Mouse (Mus musculus) limb, embryonic 14.5 days (tissue): ENCODE data around the gene Nbeal2. TPM values are rescaled to one million over a fixed set of nuclear protein-coding genes. Genes with fewer than 3 reads are reported as not detected.

Experiments used
- ATAC-seq: fragments of 200-750 bp; cut with Nextera tagmentation; 2 replicates; pipeline ENCODE4 v1.8.0; 2017; ENCODE audit warnings: low read depth, moderate number of reproducible peaks, moderate TSS enrichment; ENCODE audit not compliant: low FRiP score
- DNase-seq: peaks from one replicate; pipeline ENCODE4 v3.0.0-alpha.2; 2015; ENCODE audit warnings: low spot score
- H3K27ac ChIP-seq: fragments of 300-500 bp; sonication (generic); replicated peaks from 2 replicates; pipeline ENCODE4 v1.5.1; 2014; ENCODE audit warnings: low read depth, mild to moderate bottlenecking, low read length, moderate library complexity, mixed read lengths
- H3K27me3 ChIP-seq: fragments of 300-500 bp; sonication (generic); 2 replicates; pipeline ENCODE4 v1.6.1; 2014; ENCODE audit warnings: low read length, mixed read lengths; ENCODE audit not compliant: control insufficient read depth, insufficient read depth
- H3K36me3 ChIP-seq: fragments of 300-500 bp; sonication (generic); 2 replicates; pipeline ENCODE4 v1.6.1; 2014; ENCODE audit warnings: mild to moderate bottlenecking, low read length, moderate library complexity, mixed read lengths; ENCODE audit not compliant: control insufficient read depth, insufficient read depth
- H3K4me1 ChIP-seq: fragments of 300-500 bp; sonication (generic); 2 replicates; pipeline ENCODE4 v1.6.1; 2014; ENCODE audit warnings: antibody characterized with exemption, low read length, mixed read lengths; ENCODE audit not compliant: control insufficient read depth, insufficient read depth
- H3K4me2 ChIP-seq: fragments of 300-500 bp; sonication (generic); replicated peaks from 2 replicates; pipeline ENCODE4 v1.6.1; 2014; ENCODE audit warnings: low read depth, mild to moderate bottlenecking, low read length, moderate library complexity; ENCODE audit not compliant: severe bottlenecking
- H3K4me3 ChIP-seq: fragments of 300-500 bp; sonication (generic); replicated peaks from 2 replicates; pipeline ENCODE4 v1.5.1; 2014; ENCODE audit warnings: low read length
- H3K9ac ChIP-seq: fragments of 300-500 bp; sonication (generic); 2 replicates; pipeline ENCODE4 v1.6.1; 2014; ENCODE audit warnings: mild to moderate bottlenecking, low read depth, low read length, moderate library complexity; ENCODE audit not compliant: severe bottlenecking
- H3K9me3 ChIP-seq: fragments of 300-500 bp; sonication (generic); 2 replicates; pipeline ENCODE4 v1.6.1; 2016; ENCODE audit warnings: low read length; ENCODE audit not compliant: control insufficient read depth
- POLR2A ChIP-seq: fragments of 200-500 bp; IDR thresholded peaks from 2 replicates; pipeline ENCODE4 v1.8.0; 2012; ENCODE audit warnings: inconsistent platforms, mild to moderate bottlenecking, moderate library complexity, borderline replicate concordance; ENCODE audit not compliant: insufficient read depth, insufficient read length; ENCODE audit errors: extremely low read depth
- WGBS: fragments of 180-500 bp; shearing (Covaris S2); extraction: QIAGEN DNeasy Blood & Tissue Kit; methylation state at CpG from one replicate; pipeline ENCODE4 v1.1.7; 2014; 5-methylcytosine and 5-hydroxymethylcytosine counted together
- polyA plus RNA-seq, 2 experiments: library from polyadenylated mRNA; depleted of rRNA in 1 of 2; stranded (reverse) in 1 of 2; unstranded in 1 of 2; fragments of >200 nt; fragmentation: Nextera tagmentation in 1 of 2; extraction: Ambion mirVana in 1 of 2; gene quantifications; 2 replicates each; pipeline versions ENCODE4 v1.2.1 to v1.2.3; 2012 to 2014

The Nbeal2 gene
- polyA plus RNA-seq, 2 experiments: 3.3 to 8.4 TPM

DNA sequence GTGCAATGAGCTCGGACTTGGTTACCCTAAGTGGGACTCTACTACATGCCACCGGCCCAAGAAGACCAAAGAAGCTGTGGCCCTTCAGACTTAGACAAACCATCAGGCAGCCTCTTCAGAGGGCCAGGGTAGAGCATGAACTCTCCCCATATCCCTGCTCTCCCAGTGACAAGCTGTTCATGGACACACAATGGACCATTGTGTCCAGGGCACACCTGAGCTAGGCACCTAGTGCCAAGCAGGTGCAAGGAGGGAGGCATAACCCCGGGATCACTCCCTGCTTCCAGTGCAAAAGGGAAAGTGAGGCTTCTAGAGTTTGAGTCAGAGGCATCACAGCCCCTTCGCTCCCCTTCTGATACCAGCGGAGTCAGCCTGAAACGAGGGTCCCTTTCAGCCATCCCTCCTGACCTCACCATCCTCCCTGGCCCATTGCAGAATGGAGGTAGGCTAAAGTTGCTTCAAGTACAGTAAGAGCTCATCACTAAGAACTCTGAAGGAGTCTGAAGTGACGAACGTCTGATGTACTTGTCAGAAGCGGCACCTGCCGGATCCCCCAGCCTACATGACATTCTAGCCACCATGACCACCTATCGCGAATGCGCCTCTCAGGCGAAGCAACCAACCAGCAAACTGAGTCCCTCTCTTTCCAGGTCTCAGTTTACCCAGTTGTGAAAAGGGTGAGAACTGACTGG lies 852 bp downstream of the Nbeal2 start:
- H3K36me3 ChIP-seq: no peaks in the 10 kb centered on the region
- DNase-seq (no peak), ATAC-seq (no peak)
- H3K4me1 ChIP-seq: peaks cover 20% of the 10 kb centered on the region
- peaks cover 26% of the 10 kb centered on the region for H3K27me3 ChIP-seq
- H3K9ac ChIP-seq: peak overlapping the region; percentile 52
- H3K4me2 ChIP-seq: peak overlapping the region; percentile 99
- no peak overlapping the region for H3K27ac ChIP-seq
- WGBS: 23% methylated on average over 14 of the region's 14 CpGs
- TF ChIP-seq POLR2A: no peak
- H3K9me3 ChIP-seq: no peaks in the 10 kb centered on the region
- peak overlapping the region; percentile 60 for H3K4me3 ChIP-seq

GRCm38 (mm10) chr9:110651931-110652722 lies 1.8 kb downstream of the Nbeal2 start:
- TF ChIP-seq POLR2A: no peak
- Histone ChIP-seq H3K27ac (no peak overlapping the region), H3K4me2 (0 out of 2 replicates have a peak overlapping the region, but pooled peaks have one; percentile 99), H3K4me3 (0 out of 2 replicates have a peak overlapping the region, but pooled peaks have one; percentile 10), H3K4me1 (peaks cover 20% of the 10 kb centered on the region), H3K27me3 (peaks cover 26% of the 10 kb centered on the region), H3K36me3 (no peaks in the 10 kb centered on the region), H3K9me3 (no peaks in the 10 kb centered on the region), H3K9ac (no peak overlapping the region)
- WGBS: 25% methylated on average over 13 of the region's 13 CpGs
- ATAC-seq (no peak), DNase-seq (no peak)

GRCm38 (mm10) chr9:110649775-110650174 lies 4.2 kb downstream of the Nbeal2 start:
- ATAC-seq (no peak), DNase-seq (no peak)
- peaks cover 26% of the 10 kb centered on the region for H3K27me3 ChIP-seq
- no peak for TF ChIP-seq POLR2A
- H3K36me3 ChIP-seq: no peaks in the 10 kb centered on the region
- no peaks in the 10 kb centered on the region for H3K9me3 ChIP-seq
- H3K4me3 ChIP-seq: no peak overlapping the region
- no peak overlapping the region for H3K9ac ChIP-seq
- peaks cover 14% of the 10 kb centered on the region; the same call in 1 of the 2 replicates for H3K4me1 ChIP-seq
- no peak overlapping the region for H3K27ac ChIP-seq
- no peak overlapping the region for H3K4me2 ChIP-seq

DNA sequence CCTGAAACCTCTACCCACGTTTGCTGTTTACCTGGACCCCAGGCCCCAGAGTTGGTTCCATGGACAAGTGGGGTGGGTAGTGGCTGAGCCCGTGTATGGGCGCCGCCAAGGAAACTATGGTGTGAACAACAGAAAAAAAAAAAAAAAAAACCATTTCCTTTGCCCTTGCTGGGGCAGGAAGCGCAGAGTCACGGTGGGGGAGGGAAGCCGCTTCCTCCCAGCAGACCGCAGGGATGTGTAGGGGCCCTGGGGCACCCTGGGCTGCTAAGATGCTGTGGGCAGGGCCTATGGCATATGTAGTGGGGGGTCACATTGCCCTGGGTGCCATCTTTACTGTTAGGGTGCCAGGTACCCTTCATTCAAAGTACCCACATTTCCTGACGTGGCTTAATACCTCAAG lies 8.7 kb downstream of the Nbeal2 start:
- no peak overlapping the region for H3K4me2 ChIP-seq
- H3K9me3 ChIP-seq: no peaks in the 10 kb centered on the region
- no peak overlapping the region for H3K27ac ChIP-seq
- no peaks in the 10 kb centered on the region for H3K4me1 ChIP-seq
- ATAC-seq (no peak), DNase-seq (no peak)
- H3K9ac ChIP-seq: no peak overlapping the region
- no peak for TF ChIP-seq POLR2A
- no peaks in the 10 kb centered on the region for H3K36me3 ChIP-seq
- no peak overlapping the region for H3K4me3 ChIP-seq
- no peaks in the 10 kb centered on the region for H3K27me3 ChIP-seq
- WGBS: 81% methylated on average over 9 of the region's 9 CpGs

DNA sequence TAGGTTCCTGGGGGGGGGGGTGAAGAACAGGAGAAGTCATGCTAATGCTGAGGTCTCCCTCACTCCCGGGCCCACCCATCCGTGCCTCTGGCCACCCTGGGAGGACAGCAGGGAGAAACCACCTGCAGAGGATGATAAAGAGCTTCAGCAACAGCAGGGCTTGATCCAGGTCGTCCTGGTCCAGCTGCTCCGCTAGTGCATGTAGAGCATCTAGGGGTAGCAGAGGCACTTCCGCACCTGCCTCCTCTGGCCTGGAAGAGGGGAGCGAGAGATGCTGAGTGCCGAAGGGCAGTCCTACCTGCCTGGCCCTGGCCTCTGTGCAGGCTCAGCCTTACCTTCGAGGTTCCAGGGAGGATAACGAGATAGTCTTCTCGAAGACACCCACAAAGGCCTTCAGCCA lies 9.7 kb downstream of the Nbeal2 start:
- no peak for ATAC-seq
- TF ChIP-seq POLR2A: no peak
- H3K4me1 ChIP-seq: no peaks in the 10 kb centered on the region
- WGBS: 82% methylated on average over 10 of the region's 10 CpGs
- H3K9me3 ChIP-seq: no peaks in the 10 kb centered on the region
- H3K4me3 ChIP-seq: no peak overlapping the region
- no peaks in the 10 kb centered on the region for H3K27me3 ChIP-seq
- H3K36me3 ChIP-seq: no peaks in the 10 kb centered on the region
- no peak overlapping the region for H3K27ac ChIP-seq
- no peak overlapping the region for H3K4me2 ChIP-seq
- DNase-seq: no peak
- no peak overlapping the region for H3K9ac ChIP-seq
